Mouse (Mus musculus): ENCODE results near the gene Bax. TPM values are rescaled to one million over a fixed set of nuclear protein-coding genes. Genes with fewer than 3 reads are reported as not detected.

Bax gene
- polyA plus RNA-seq, 1 experiment from 2014 or later: 107 TPM

- Histone ChIP-seq H3K27me3 (ENCODE audit: control insufficient read depth, insufficient read depth, low read length) (no peaks in the 10 kb centered on the region), H3K36me3 (ENCODE audit: control insufficient read depth, insufficient read depth, low read length) (peaks cover 55% of the 10 kb centered on the region), H3K9me3 (ENCODE audit: control insufficient read depth, low read length) (no peaks in the 10 kb centered on the region), H3K9ac (replicated peaks; ENCODE audit: low read depth, low read length) (no peak overlapping the region), H3K4me2 (ENCODE audit: low read depth, low read length) (no peak overlapping the region), H3K4me1 (ENCODE audit: control insufficient read depth, insufficient read depth, low read length) (peaks cover 4% of the 10 kb centered on the region; the same call in 1 of the 2 replicates), H3K4me3 (ENCODE audit: low read depth, low read length) (no peak overlapping the region), H3K27ac (ENCODE audit: low read depth, low read length) (no peak overlapping the region)
- WGBS: 86% methylated on average over 9 of the region's 9 CpGs
- no peak for ATAC-seq (ENCODE audit: low read depth)
These were observed 27.9 kb upstream of the Bax start for GRCm38 (mm10) chr7:45494548-45494947.

GRCm38 (mm10) chr7:45492951-45493350, 26.3 kb upstream of the Bax start:
- ATAC-seq (ENCODE audit: low read depth): no peak
- Histone ChIP-seq H3K9ac (replicated peaks; ENCODE audit: low read depth, low read length) (no peak overlapping the region), H3K9me3 (ENCODE audit: control insufficient read depth, low read length) (no peaks in the 10 kb centered on the region), H3K4me3 (ENCODE audit: low read depth, low read length) (no peak overlapping the region), H3K4me1 (ENCODE audit: control insufficient read depth, insufficient read depth, low read length) (peaks cover 4% of the 10 kb centered on the region; the same call in 1 of the 2 replicates), H3K4me2 (ENCODE audit: low read depth, low read length) (no peak overlapping the region), H3K27me3 (ENCODE audit: control insufficient read depth, insufficient read depth, low read length) (no peaks in the 10 kb centered on the region), H3K27ac (ENCODE audit: low read depth, low read length) (no peak overlapping the region), H3K36me3 (ENCODE audit: control insufficient read depth, insufficient read depth, low read length) (peaks cover 41% of the 10 kb centered on the region)
- WGBS: 94% methylated on average over 5 of the region's 5 CpGs

GRCm38 (mm10) chr7:45492225-45492844, 25.6 kb upstream of the Bax start:
- Histone ChIP-seq H3K4me2 (ENCODE audit: low read depth, low read length) (no peak overlapping the region), H3K27me3 (ENCODE audit: control insufficient read depth, insufficient read depth, low read length) (no peaks in the 10 kb centered on the region), H3K4me3 (ENCODE audit: low read depth, low read length) (no peak overlapping the region), H3K9ac (replicated peaks; ENCODE audit: low read depth, low read length) (no peak overlapping the region), H3K27ac (ENCODE audit: low read depth, low read length) (no peak overlapping the region), H3K9me3 (ENCODE audit: control insufficient read depth, low read length) (no peaks in the 10 kb centered on the region), H3K36me3 (ENCODE audit: control insufficient read depth, insufficient read depth, low read length) (peaks cover 36% of the 10 kb centered on the region), H3K4me1 (ENCODE audit: control insufficient read depth, insufficient read depth, low read length) (peaks cover 4% of the 10 kb centered on the region; the same call in 1 of the 2 replicates)
- no peak for ATAC-seq (ENCODE audit: low read depth)
- WGBS: 96% methylated on average over 8 of the region's 8 CpGs

GRCm38 (mm10) chr7:45491264-45491663, 24.6 kb upstream of the Bax start:
- Histone ChIP-seq H3K4me1 (ENCODE audit: control insufficient read depth, insufficient read depth, low read length) (peaks cover 4% of the 10 kb centered on the region; the same call in 1 of the 2 replicates), H3K36me3 (ENCODE audit: control insufficient read depth, insufficient read depth, low read length) (peaks cover 30% of the 10 kb centered on the region), H3K4me3 (ENCODE audit: low read depth, low read length) (no peak overlapping the region), H3K27me3 (ENCODE audit: control insufficient read depth, insufficient read depth, low read length) (no peaks in the 10 kb centered on the region), H3K9me3 (ENCODE audit: control insufficient read depth, low read length) (no peaks in the 10 kb centered on the region), H3K9ac (replicated peaks; ENCODE audit: low read depth, low read length) (no peak overlapping the region; the same call in 1 of the 2 replicates), H3K4me2 (ENCODE audit: low read depth, low read length) (no peak overlapping the region), H3K27ac (ENCODE audit: low read depth, low read length) (no peak overlapping the region)
- WGBS: 11% methylated on average over 3 of the region's 3 CpGs
- ATAC-seq (ENCODE audit: low read depth): no peak

- WGBS: 21% methylated on average over 9 of the region's 9 CpGs
- Histone ChIP-seq H3K9me3 (ENCODE audit: control insufficient read depth, low read length) (no peaks in the 10 kb centered on the region), H3K4me1 (ENCODE audit: control insufficient read depth, insufficient read depth, low read length) (peaks cover 4% of the 10 kb centered on the region; the same call in 1 of the 2 replicates), H3K36me3 (ENCODE audit: control insufficient read depth, insufficient read depth, low read length) (peaks cover 26% of the 10 kb centered on the region), H3K4me3 (ENCODE audit: low read depth, low read length) (no peak overlapping the region), H3K4me2 (ENCODE audit: low read depth, low read length) (no peak overlapping the region), H3K27ac (ENCODE audit: low read depth, low read length) (no peak overlapping the region), H3K27me3 (ENCODE audit: control insufficient read depth, insufficient read depth, low read length) (no peaks in the 10 kb centered on the region), H3K9ac (replicated peaks; ENCODE audit: low read depth, low read length) (no peak overlapping the region)
- peak; percentile 28; the same call in 1 of the 2 replicates for ATAC-seq (ENCODE audit: low read depth)
These were observed 24.1 kb upstream of the Bax start for GRCm38 (mm10) chr7:45490822-45491221.

- ATAC-seq (ENCODE audit: low read depth): no peak
- 59% methylated on average over 7 of the region's 7 CpGs for WGBS
- Histone ChIP-seq H3K4me3 (ENCODE audit: low read depth, low read length) (no peak overlapping the region), H3K4me1 (ENCODE audit: control insufficient read depth, insufficient read depth, low read length) (peaks cover 4% of the 10 kb centered on the region; the same call in 1 of the 2 replicates), H3K36me3 (ENCODE audit: control insufficient read depth, insufficient read depth, low read length) (peaks cover 18% of the 10 kb centered on the region), H3K27ac (ENCODE audit: low read depth, low read length) (no peak overlapping the region), H3K27me3 (ENCODE audit: control insufficient read depth, insufficient read depth, low read length) (no peaks in the 10 kb centered on the region), H3K4me2 (ENCODE audit: low read depth, low read length) (no peak overlapping the region), H3K9ac (replicated peaks; ENCODE audit: low read depth, low read length) (no peak overlapping the region), H3K9me3 (ENCODE audit: control insufficient read depth, low read length) (no peaks in the 10 kb centered on the region)
These were observed 22.9 kb upstream of the Bax start for GRCm38 (mm10) chr7:45489578-45489977.

- peak within 1 kb of the TSS; percentile 31 for H3K4me3 ChIP-seq (ENCODE audit: low read depth, low read length)
- H3K9ac ChIP-seq (replicated peaks; ENCODE audit: low read depth, low read length): peak within 1 kb of the TSS; percentile 44
- peak within 1 kb of the TSS; percentile 53 for H3K4me2 ChIP-seq (ENCODE audit: low read depth, low read length)
- H3K4me1 ChIP-seq (ENCODE audit: control insufficient read depth, insufficient read depth, low read length): peaks cover 4% of the 10 kb centered on the region; the same call in 1 of the 2 replicates
- WGBS: 9% methylated on average over 38 of the region's 38 CpGs
- H3K9me3 ChIP-seq (ENCODE audit: control insufficient read depth, low read length): no peaks in the 10 kb centered on the region
- 0 out of 2 replicates have a peak, but pooled peaks cover 9% of the 10 kb centered on the region for H3K36me3 ChIP-seq (ENCODE audit: control insufficient read depth, insufficient read depth, low read length)
- H3K27me3 ChIP-seq (ENCODE audit: control insufficient read depth, insufficient read depth, low read length): no peaks in the 10 kb centered on the region
- peak within 1 kb of the TSS; percentile 74 for H3K27ac ChIP-seq (ENCODE audit: low read depth, low read length)
- ATAC-seq (ENCODE audit: low read depth): peak; percentile 50
These were observed 21.9 kb upstream of the Bax start, which contains the start of gene Dhdh for GRCm38 (mm10) chr7:45488293-45489204. Dhdh (minus strand) TSS chr7:45488805.

GRCm38 (mm10) chr7:45487861-45488292, 21.2 kb upstream of the Bax start:
- Histone ChIP-seq H3K4me2 (ENCODE audit: low read depth, low read length) (peak overlapping the region; percentile 53), H3K27ac (ENCODE audit: low read depth, low read length) (peak overlapping the region; percentile 74), H3K36me3 (ENCODE audit: control insufficient read depth, insufficient read depth, low read length) (0 out of 2 replicates have a peak, but pooled peaks cover 2% of the 10 kb centered on the region), H3K4me3 (ENCODE audit: low read depth, low read length) (peak overlapping the region; percentile 31; the same call in 1 of the 2 replicates), H3K4me1 (ENCODE audit: control insufficient read depth, insufficient read depth, low read length) (peaks cover 4% of the 10 kb centered on the region; the same call in 1 of the 2 replicates), H3K9ac (replicated peaks; ENCODE audit: low read depth, low read length) (peak overlapping the region; percentile 44; the same call in 1 of the 2 replicates), H3K9me3 (ENCODE audit: control insufficient read depth, low read length) (no peaks in the 10 kb centered on the region), H3K27me3 (ENCODE audit: control insufficient read depth, insufficient read depth, low read length) (no peaks in the 10 kb centered on the region)
- ATAC-seq (ENCODE audit: low read depth): peak; percentile 55
- 25% methylated on average over 11 of the region's 11 CpGs for WGBS

Measured in neural tube, embryonic 14.5 days (tissue).